Mouse (Mus musculus) megakaryocyte, adult 5-6 weeks (primary cell): Measurements from ENCODE around the gene Lmo7. TPM values are rescaled to one million over a fixed set of nuclear protein-coding genes. Genes with fewer than 3 reads are reported as not detected.
A peak's percentile ranks its signal among the peaks of the same experiment; 100 is the strongest.

Experiments
- ATAC-seq: 2 replicates; pipeline ENCODE4 v1.8.0; 2016; ENCODE audit warnings: mild to moderate bottlenecking, inconsistent platforms; ENCODE audit not compliant: poor library complexity, severe bottlenecking
- total RNA-seq, 2 experiments: library from RNA; stranded (forward) in 1 of 2; stranded (reverse) in 1 of 2; fragments of 153-499, 151-499 nt in 1 of 2; fragments of 221-1000, 200-1000 nt in 1 of 2; gene quantifications; 2 replicates each; pipeline versions ENCODE4 v1.2.3 to v1.2.4; 2015 to 2017

The Lmo7 gene
- total RNA-seq, 2 experiments from 2014 or later = 0.09 to 0.77 TPM

- ATAC-seq = no peak
Observed at GRCm38 (mm10) chr14:101834109-101834508, 104.4 kb downstream of the Lmo7 start.

- ATAC-seq = no peak
Observed at GRCm38 (mm10) chr14:101836401-101836800, 106.6 kb downstream of the Lmo7 start.

GRCm38 (mm10) chr14:101837176-101837575 is 107.4 kb downstream of the Lmo7 start:
- ATAC-seq = no peak

- no peak for ATAC-seq
Observed at GRCm38 (mm10) chr14:101838231-101838839, 108.6 kb downstream of the Lmo7 start.

GRCm38 (mm10) chr14:101839771-101840731 is 110.3 kb downstream of the Lmo7 start:
- no peak for ATAC-seq

GRCm38 (mm10) chr14:101841271-101841670 is 111.5 kb downstream of the Lmo7 start:
- no peak for ATAC-seq

GRCm38 (mm10) chr14:101842521-101842920 is 112.8 kb downstream of the Lmo7 start:
- ATAC-seq = peak; percentile 60

- no peak for ATAC-seq
Observed at GRCm38 (mm10) chr14:101843443-101843842, 113.7 kb downstream of the Lmo7 start.

- ATAC-seq = no peak
Observed at GRCm38 (mm10) chr14:101844467-101844866, 114.7 kb downstream of the Lmo7 start.

GRCm38 (mm10) chr14:101846097-101846882 is 116.5 kb downstream of the Lmo7 start:
- ATAC-seq = no peak

- no peak for ATAC-seq
Observed at GRCm38 (mm10) chr14:101847520-101847919, 117.8 kb downstream of the Lmo7 start.

GRCm38 (mm10) chr14:101852584-101853195 is 122.9 kb downstream of the Lmo7 start:
- no peak for ATAC-seq

GRCm38 (mm10) chr14:101853207-101853606 is 123.5 kb downstream of the Lmo7 start:
- ATAC-seq = no peak

- ATAC-seq = no peak
Observed at GRCm38 (mm10) chr14:101853722-101854121, 124.0 kb downstream of the Lmo7 start.

GRCm38 (mm10) chr14:101854226-101854625 is 124.5 kb downstream of the Lmo7 start:
- ATAC-seq = no peak

- ATAC-seq = no peak
Observed at GRCm38 (mm10) chr14:101859305-101859886, 129.6 kb downstream of the Lmo7 start.

GRCm38 (mm10) chr14:101862088-101862487 is 132.3 kb downstream of the Lmo7 start:
- no peak for ATAC-seq

- no peak for ATAC-seq
Observed at GRCm38 (mm10) chr14:101867071-101867733, 137.4 kb downstream of the Lmo7 start.

- no peak for ATAC-seq
Observed at GRCm38 (mm10) chr14:101869145-101869544, 139.4 kb downstream of the Lmo7 start.

- no peak for ATAC-seq
Observed at GRCm38 (mm10) chr14:101869661-101870060, 139.9 kb downstream of the Lmo7 start.
